Mouse (Mus musculus) embryo, embryonic 10.5 days (tissue): ENCODE results near the gene Bola2.
"Not testable (repeated sequence)": the region's sequence is repeated elsewhere in the genome, so short reads cannot be mapped to it uniquely, and the experiment has no call there.

Experiments
- DNase-seq: peaks from one replicate; pipeline ENCODE4 v3.0.0-alpha.2; 2015; ENCODE audit warnings: low spot score

Bola2 gene

GRCm38 (mm10) chr7:126695210-126695611, at the start of gene Bola2:
Gene Bola2, plus strand, starts transcription at chr7:126695401.
- DNase-seq, result peak; percentile 71

GRCm38 (mm10) chr7:126645708-126646107, 49.5 kb upstream of the Bola2 start:
- no peak for DNase-seq

GRCm38 (mm10) chr7:126648486-126648885, 46.7 kb upstream of the Bola2 start:
- no peak for DNase-seq

- DNase-seq, result peak; percentile 95
These were observed 45.8 kb upstream of the Bola2 start, which contains the start of gene Sgf29 for GRCm38 (mm10) chr7:126649231-126650051. Gene Sgf29, plus strand, starts transcription at chr7:126649309.

GRCm38 (mm10) chr7:126650852-126651251, 44.3 kb upstream of the Bola2 start:
- no peak for DNase-seq

GRCm38 (mm10) chr7:126653991-126654390, 41.2 kb upstream of the Bola2 start:
- DNase-seq, result no peak

- no peak for DNase-seq
These were observed 39.5 kb upstream of the Bola2 start for GRCm38 (mm10) chr7:126655695-126656094.

GRCm38 (mm10) chr7:126657522-126657921, 37.7 kb upstream of the Bola2 start:
- DNase-seq, result no peak

GRCm38 (mm10) chr7:126659771-126660170, 35.4 kb upstream of the Bola2 start:
- DNase-seq, result no peak

- DNase-seq, result peak; percentile 10
These were observed 31.6 kb upstream of the Bola2 start for GRCm38 (mm10) chr7:126663646-126664045.

- DNase-seq, result no peak
These were observed 29.9 kb upstream of the Bola2 start for GRCm38 (mm10) chr7:126665269-126665668.

- no peak for DNase-seq
These were observed 27.6 kb upstream of the Bola2 start for GRCm38 (mm10) chr7:126667495-126668090.

- no peak for DNase-seq
These were observed 26.7 kb upstream of the Bola2 start for GRCm38 (mm10) chr7:126668452-126668851.

- no peak for DNase-seq
These were observed 25.0 kb upstream of the Bola2 start for GRCm38 (mm10) chr7:126670152-126670551.

- no peak for DNase-seq
These were observed 23.1 kb upstream of the Bola2 start for GRCm38 (mm10) chr7:126672111-126672510.

GRCm38 (mm10) chr7:126675104-126675503, 20.1 kb upstream of the Bola2 start:
- no peak for DNase-seq

- DNase-seq, result no peak
These were observed 19.0 kb upstream of the Bola2 start, which contains the start of gene Sult1a1 for GRCm38 (mm10) chr7:126676207-126676606. Gene Sult1a1, minus strand, starts transcription at chr7:126676432.

GRCm38 (mm10) chr7:126676631-126677220, 18.5 kb upstream of the Bola2 start:
- no peak for DNase-seq

GRCm38 (mm10) chr7:126678545-126679341, 16.5 kb upstream of the Bola2 start:
- DNase-seq, result no peak

- DNase-seq, result no peak
These were observed 15.5 kb upstream of the Bola2 start for GRCm38 (mm10) chr7:126679683-126680082.

GRCm38 (mm10) chr7:126681221-126681620, 14.0 kb upstream of the Bola2 start:
- DNase-seq, result no peak

GRCm38 (mm10) chr7:126688156-126688555, 7.0 kb upstream of the Bola2 start:
- not testable (repeated sequence) for DNase-seq
